Mouse (Mus musculus) G1E-ER4 (cell line): Measurements from ENCODE around the gene Dync1li1. TPM values are rescaled to one million over a fixed set of nuclear protein-coding genes. Genes with fewer than 3 reads are reported as not detected.

ENCODE experiments used
- GATA1 ChIP-seq: IDR thresholded peaks from one replicate; pipeline ENCODE4 v1.8.0; 2012; ENCODE audit warnings: low read length, inconsistent platforms
- polyA plus RNA-seq: library from polyadenylated mRNA; stranded (reverse); fragments of >175 nt; gene quantifications from 2 replicates; pipeline ENCODE4 v1.2.3, GENCODE M21; 2012

Dync1li1 gene
- polyA plus RNA-seq, 1 experiment = 38.4 TPM

DNA sequence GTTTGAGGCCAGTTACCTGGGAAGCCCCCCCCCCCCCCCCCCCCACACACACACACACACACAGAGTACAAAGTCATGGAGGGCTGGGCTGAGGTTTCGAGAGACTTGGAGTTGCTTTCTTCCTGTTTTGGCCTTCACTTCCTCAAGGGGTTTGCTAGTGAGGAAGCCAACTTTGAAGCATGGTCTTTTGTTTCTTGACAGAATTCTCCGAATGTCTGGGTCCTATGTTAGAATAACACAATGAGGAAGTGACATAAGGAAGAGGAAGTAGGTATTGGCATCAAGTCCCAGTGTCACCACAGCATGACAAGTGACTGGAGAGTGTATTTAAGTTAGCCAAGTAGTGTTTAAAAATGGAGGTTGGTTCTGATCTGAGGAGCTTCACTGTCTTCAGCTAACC is 54.1 kb downstream of the Dync1li1 start:
- TF ChIP-seq GATA1 = no peak

GRCm38 (mm10) chr9:114745163-114745562 is 56.6 kb downstream of the Dync1li1 start:
- TF ChIP-seq GATA1 = no peak

- no peak for TF ChIP-seq GATA1
Observed at GRCm38 (mm10) chr9:114745654-114746053, 57.1 kb downstream of the Dync1li1 start.

DNA sequence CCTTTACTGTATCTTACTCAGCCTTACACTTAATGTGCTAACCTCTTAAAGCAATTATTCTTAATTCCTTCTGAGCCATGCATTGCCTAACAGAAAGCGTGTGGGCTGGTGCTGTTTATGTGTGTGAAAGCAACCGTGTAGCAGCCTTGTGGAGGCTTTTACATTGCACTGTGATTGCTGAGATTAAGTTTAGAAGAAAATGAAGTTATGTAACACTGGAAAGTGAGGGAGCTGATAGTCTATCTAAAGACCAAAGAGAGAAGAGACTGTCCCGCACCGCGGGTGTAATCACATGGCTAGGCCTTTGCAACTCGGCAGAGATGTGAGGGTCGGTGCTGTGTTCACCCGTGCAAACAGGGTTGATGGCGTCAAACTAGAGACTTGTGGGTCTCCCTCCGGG is 58.4 kb downstream of the Dync1li1 start:
- no peak for TF ChIP-seq GATA1

DNA sequence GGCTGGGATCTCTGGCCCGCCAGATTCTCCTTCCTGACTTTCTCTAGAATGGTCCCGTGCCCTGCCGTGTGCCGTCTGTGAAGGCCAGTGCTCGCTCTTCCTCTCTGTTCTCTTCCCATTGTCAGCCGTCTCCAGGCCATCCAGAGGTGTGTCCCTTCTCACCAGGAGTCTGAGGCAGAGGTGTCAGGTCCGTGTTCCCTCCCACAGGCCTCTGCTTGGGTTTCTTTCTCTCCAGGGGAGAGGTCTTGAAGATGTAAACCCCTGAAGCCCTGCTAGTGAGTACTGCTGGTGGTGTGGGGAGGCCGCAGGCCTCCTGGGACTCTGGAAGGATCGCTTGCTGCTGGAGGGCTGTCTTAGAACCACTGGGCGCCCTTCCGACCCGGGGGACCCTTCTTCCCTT is 58.9 kb downstream of the Dync1li1 start:
- TF ChIP-seq GATA1 = no peak

DNA sequence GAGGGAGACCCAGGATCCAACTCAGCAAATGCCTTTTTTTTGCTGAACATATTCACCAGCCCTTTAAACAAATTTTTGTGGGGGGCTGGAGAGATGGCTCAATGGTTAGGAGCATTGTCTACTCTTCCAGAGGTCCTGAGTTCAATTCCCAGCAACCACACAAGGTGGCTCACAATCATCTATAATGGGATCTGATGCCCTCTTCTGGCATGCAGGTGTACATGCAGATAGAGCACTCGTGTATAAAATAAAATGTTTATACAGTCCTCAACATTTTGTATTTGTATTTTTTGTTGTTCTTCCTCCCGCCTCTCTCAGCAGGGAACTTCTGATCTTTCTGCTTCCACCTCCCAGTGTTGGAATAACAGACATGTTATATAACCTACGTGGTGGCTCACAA is 63.0 kb downstream of the Dync1li1 start:
- no peak for TF ChIP-seq GATA1

GRCm38 (mm10) chr9:114752311-114752710 is 63.7 kb downstream of the Dync1li1 start:
- TF ChIP-seq GATA1 = no peak

DNA sequence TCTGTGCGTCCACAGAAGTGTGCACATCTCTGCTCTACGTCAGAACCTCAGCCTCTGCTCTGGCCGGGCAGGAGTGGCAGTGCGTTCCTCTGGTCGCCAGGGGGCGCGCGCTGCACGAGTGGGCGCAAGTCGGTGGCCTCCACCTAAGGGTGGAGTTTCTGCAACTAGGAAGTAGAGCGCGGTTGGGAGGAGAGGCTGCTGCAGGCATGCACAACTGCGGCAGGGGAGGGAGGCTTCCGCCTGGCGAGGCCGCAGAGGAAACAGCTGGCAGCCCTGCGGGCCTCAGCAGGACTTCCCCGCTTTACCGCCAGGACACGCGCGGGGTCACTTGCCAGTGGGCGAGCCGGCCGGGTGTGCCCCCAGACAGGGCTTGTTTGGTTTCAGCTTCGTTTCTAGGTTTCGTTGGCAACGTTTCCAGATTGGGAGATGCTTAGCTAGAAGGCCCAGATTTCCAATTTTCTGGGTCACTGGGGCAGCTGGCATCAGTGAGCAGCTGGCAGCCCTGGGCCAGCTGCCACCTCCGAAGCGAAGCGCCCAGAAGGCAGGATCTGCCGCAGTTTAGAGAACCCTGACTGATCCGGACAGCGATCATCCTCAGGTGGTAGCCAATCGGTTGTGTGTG is 64.4 kb downstream of the Dync1li1 start:
- no peak for TF ChIP-seq GATA1

DNA sequence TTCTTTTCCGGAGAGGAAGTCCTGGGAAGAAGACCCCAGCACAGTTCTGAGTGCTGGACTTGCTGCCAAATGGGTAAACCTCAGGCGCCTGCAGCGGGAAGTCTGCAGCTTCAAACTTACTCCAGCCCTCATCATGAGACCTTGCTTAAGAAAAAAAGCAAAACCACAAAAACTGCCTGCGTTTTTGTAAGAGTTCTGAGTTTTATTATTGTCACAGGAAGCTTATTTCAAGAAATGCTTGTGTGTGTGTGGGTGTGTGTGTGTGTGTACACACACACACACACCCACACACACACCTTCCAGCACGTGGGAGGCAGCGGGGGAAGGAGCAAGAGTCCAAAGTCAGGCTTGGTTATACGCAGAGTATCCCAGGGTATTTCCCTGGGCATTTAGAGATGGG is 69.7 kb downstream of the Dync1li1 start:
- no peak for TF ChIP-seq GATA1

- no peak for TF ChIP-seq GATA1
Observed at GRCm38 (mm10) chr9:114758801-114759200, 70.2 kb downstream of the Dync1li1 start.

DNA sequence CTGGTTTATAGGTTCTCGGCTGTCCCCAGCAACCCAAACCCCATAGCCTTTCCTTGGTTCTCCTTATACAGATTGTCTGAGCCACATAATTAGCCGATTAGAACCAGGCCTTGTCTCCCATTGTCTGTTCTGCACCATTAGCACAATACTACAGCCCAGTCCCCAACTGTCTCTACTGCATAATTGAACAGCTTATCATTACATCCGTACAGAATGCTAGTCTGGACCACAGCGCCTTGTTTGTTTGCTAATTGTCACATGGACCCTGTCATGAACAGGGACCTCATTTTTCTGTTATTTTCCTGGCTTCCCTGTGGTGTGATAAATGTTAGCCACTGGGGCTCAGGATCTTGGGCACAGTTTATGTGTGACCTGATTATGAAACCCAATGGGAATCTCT is 71.3 kb downstream of the Dync1li1 start:
- TF ChIP-seq GATA1 = no peak

GRCm38 (mm10) chr9:114760353-114760752 is 71.8 kb downstream of the Dync1li1 start:
- TF ChIP-seq GATA1 = no peak

GRCm38 (mm10) chr9:114761848-114762247 is 73.3 kb downstream of the Dync1li1 start:
- no peak for TF ChIP-seq GATA1

GRCm38 (mm10) chr9:114763341-114763740 is 74.8 kb downstream of the Dync1li1 start:
- TF ChIP-seq GATA1 = no peak

GRCm38 (mm10) chr9:114767030-114767429 is 78.4 kb downstream of the Dync1li1 start:
- no peak for TF ChIP-seq GATA1

GRCm38 (mm10) chr9:114767507-114767906 is 78.9 kb downstream of the Dync1li1 start:
- no peak for TF ChIP-seq GATA1

DNA sequence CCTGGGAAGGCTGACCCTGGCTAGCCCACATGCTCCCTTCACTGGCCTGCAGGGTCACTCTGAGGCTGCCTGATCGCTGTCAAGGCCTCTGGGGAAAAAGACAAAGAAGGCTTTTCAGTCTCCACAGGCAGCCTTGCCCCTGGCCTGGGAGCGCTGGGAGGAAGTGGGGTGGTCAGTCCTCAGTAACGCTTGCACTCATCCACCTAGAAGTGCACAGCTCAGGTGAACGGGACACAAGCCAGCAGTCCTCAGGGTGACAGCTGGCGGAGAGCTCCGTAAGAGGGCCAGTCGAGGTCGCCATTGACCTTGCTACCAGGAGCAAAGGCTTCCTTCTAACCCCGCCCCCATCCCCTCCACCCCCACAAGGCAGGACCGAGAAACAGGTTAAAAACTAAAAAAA is 79.5 kb downstream of the Dync1li1 start:
- no peak for TF ChIP-seq GATA1

DNA sequence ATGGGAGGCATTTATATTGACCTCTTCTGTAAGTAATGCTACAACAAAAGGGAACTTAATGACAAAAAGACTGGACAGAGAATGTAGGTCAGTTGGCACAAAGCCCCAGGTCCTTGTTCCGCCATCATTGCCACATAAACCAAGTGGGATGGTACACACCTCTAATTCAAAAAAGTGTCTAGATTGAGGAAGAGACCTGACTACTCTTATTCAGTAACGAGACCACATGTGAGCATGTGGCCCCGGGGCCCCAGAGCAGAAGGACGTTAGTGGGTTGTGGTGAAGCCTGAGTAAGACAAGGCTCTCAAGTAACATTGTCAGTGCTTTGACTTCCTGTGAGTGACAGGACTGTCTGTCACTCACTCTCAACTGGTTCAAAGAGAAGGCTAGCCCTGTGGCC is 81.6 kb downstream of the Dync1li1 start:
- no peak for TF ChIP-seq GATA1

- no peak for TF ChIP-seq GATA1
Observed at GRCm38 (mm10) chr9:114771565-114771964, 83.0 kb downstream of the Dync1li1 start.

Other genes with a start within 250 kb of the Dync1li1 start
- not detected in 2 replicates for gene Ccr4, start 183.9 kb upstream of the Dync1li1 start, polyA plus RNA-seq
- gene C130032M10Rik, start 173.1 kb upstream of the Dync1li1 start, polyA plus RNA-seq = not detected in 2 replicates
- not detected in 2 replicates for gene Trim71, start 124.4 kb upstream of the Dync1li1 start, polyA plus RNA-seq
- 35.1 and 44.5 TPM in 2 replicates for gene Cnot10, start 48.6 kb upstream of the Dync1li1 start, polyA plus RNA-seq
- 11.7 and 14.9 TPM in 2 replicates for gene Cmtm6, start 42.3 kb downstream of the Dync1li1 start, polyA plus RNA-seq
- gene Cmtm7, start 93.1 kb downstream of the Dync1li1 start, polyA plus RNA-seq = 0.10 and 0.36 TPM in 2 replicates
- gene Cmtm8, start 155.4 kb downstream of the Dync1li1 start, polyA plus RNA-seq = not detected in 2 replicates
- gene Gpd1l, start 245.2 kb downstream of the Dync1li1 start, polyA plus RNA-seq = 8.7 and 12.5 TPM in 2 replicates